Mouse (Mus musculus) bone marrow, adult 2 months (tissue): ENCODE measurements around the gene Pspn.

Experiments used
- CTCF ChIP-seq: fragments of 200-500 bp; IDR thresholded peaks from 2 replicates; pipeline ENCODE4 v1.5.1; 2011; ENCODE audit warnings: low read length, control low read depth; ENCODE audit not compliant: control insufficient read depth, insufficient read depth
- POLR2A ChIP-seq: fragments of 200-500 bp; IDR thresholded peaks from 2 replicates; pipeline ENCODE4 v1.6.1; 2011; ENCODE audit warnings: low read depth, mild to moderate bottlenecking, control low read depth, low read length, borderline replicate concordance; ENCODE audit not compliant: control insufficient read depth

GRCm38 (mm10) chr17:56997029-56997667 lies 2.7 kb downstream of the Pspn start, which contains the start of gene Alkbh7:
- TF ChIP-seq CTCF = peak; percentile 88
- peak; percentile 59; the same call in 1 of the 2 replicates for TF ChIP-seq POLR2A
